Mouse (Mus musculus) brain, embryonic 14.5 days (tissue): ENCODE results near the gene Ramac. TPM values are rescaled to one million over a fixed set of nuclear protein-coding genes. Genes with fewer than 3 reads are reported as not detected.

ENCODE experiments used
- DNase-seq: peaks from one replicate; pipeline ENCODE4 v3.0.0-alpha.2; 2011; ENCODE audit warnings: low read depth
- CTCF ChIP-seq: fragments of 200-500 bp; IDR thresholded peaks from 2 replicates; pipeline ENCODE4 v1.5.1; 2012; ENCODE audit warnings: inconsistent platforms, mild to moderate bottlenecking, moderate library complexity, borderline replicate concordance; ENCODE audit not compliant: insufficient read depth, insufficient read length; ENCODE audit errors: extremely low read depth
- POLR2A ChIP-seq: fragments of 200-500 bp; IDR thresholded peaks from 2 replicates; pipeline ENCODE4 v1.6.1; 2012; ENCODE audit warnings: mild to moderate bottlenecking, inconsistent platforms, borderline replicate concordance; ENCODE audit not compliant: poor library complexity, insufficient read depth, insufficient read length, severe bottlenecking; ENCODE audit errors: extremely low read depth
- polyA plus RNA-seq: library from polyadenylated mRNA; depleted of rRNA; stranded (reverse); fragments of >200 nt; gene quantifications from 2 replicates; pipeline ENCODE4 v1.2.3, GENCODE M21; 2012; rRNA removed

Ramac gene
- polyA plus RNA-seq, 1 experiment = 59.7 TPM

DNA sequence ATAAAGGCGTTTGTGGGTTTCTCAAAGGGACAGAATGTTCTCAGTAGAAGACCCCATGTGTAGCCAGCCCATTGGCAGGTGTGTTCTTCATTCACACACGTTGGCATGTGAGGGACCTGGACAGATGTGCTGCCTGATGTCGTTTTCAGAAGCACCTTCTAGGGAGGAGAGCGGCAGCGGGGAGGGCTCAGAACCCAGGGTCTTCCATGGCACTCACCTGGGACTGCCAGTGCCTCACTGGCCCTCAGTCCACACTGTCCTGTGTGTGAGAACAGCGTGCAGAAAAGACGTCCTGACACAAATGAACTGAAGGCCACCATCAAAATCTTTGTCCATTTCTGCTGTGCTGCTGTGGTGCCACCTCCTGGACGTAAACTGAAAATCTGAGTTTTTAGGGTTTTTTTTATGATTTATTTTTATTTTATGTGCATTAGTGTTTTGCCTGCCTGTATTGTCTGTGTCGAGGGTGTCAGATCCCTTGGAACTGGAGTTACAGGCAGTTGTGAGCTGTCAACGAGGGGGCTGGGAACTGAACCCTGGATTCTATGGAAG is 15.0 kb downstream of the Ramac start:
- peak; percentile 37 for DNase-seq
- no peak for TF ChIP-seq POLR2A
- peak; percentile 44; the same call in 1 of the 2 replicates for TF ChIP-seq CTCF

DNA sequence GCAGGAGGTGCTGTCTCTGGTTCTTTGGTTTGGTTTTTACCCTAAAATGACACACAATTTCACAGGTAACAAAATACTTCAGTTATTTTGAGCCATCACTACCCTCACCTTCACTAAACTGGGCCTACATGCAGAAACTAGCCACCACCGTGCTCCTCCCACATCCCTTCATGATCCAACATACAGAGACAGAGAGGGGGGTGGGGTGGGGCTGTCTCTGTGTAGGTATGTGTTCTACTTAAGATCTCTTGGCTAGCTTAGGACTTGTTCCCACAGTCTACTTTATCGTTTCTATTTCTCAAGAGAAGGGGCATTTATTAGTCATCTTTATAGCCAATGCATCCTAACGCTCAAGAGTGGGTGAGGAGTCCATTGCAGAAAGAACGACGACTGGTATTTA is 25.8 kb downstream of the Ramac start:
- TF ChIP-seq POLR2A (no peak), CTCF (no peak)
- peak; percentile 56 for DNase-seq

DNA sequence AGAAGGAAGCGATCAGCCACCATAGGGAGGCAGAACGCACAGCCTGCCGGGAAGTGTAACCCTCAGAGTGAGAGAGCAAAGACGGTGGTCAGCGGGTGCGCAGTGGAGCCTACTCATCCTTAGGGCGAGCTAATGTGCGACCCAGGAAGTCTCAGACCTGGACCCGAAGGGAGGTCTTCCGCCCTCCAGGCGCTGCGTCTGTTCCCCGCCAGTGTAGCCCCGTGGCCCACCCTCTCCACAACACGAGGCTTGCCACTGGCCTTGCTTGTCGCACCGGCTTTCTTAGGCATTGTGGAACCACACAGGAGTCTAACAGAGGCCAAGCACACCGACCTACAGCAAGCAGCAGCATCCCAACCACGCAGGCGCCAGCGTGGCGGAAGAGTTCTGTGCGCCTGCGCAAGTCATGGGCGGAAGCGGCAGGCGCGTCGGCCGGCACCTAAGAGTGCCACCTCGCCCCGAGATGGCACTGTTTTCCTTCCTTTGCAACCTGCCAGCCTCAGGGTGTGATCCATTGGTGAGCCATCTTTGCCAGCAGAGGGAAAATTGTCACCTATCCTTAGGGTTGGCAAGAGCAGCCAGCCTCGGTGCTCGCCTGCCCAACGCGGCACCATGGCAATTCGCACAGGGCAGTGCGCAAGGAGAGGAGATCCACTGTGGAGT is 26.5 kb downstream of the Ramac start, which contains the start of gene 3110040N11Rik:
3110040N11Rik (minus strand) TSS at position 384 of the 663 bp plus-strand sequence.
- TF ChIP-seq CTCF (peak; percentile 50), POLR2A (peak; percentile 70; the same call in 1 of the 2 replicates)

DNA sequence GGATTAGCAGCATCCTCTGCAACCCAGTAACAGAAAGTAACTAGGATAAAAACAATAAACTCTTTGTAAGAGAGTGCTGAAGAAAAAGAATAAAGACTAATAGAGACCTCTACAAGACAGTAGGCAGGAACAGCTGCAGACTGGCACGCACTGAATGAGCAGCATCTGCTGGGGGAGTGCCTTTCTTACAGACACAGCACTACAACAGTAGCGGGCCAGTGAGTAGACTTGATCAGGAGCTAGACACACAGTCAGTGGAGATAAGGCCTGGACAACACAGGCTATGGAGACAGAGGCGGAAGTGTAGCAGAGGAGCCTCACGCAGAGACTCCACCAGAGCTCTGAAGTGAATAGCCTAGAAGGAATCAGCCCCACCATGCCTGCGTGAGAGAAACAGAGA is 43.3 kb downstream of the Ramac start:
- TF ChIP-seq POLR2A = no peak
- TF ChIP-seq CTCF = no peak
- DNase-seq = peak; percentile 61

More for the DNA sequence above, 26.5 kb downstream of the Ramac start, which contains the start of gene 3110040N11Rik:
- DNase-seq = peak; percentile 98

Other genes starting within 250 kb of the Ramac start
- gene Fsd2, start 196.0 kb upstream of the Ramac start, polyA plus RNA-seq = 0.14 and 0.18 TPM in 2 replicates
- 14.9 and 16.1 TPM in 2 replicates for gene Whamm, start 191.7 kb upstream of the Ramac start, polyA plus RNA-seq
- gene Homer2, start 55.4 kb upstream of the Ramac start, polyA plus RNA-seq = 12.9 and 17.1 TPM in 2 replicates
- 38.1 and 50.0 TPM in 2 replicates for gene 3110040N11Rik, start 26.6 kb downstream of the Ramac start, polyA plus RNA-seq
- gene Btbd1, start 66.5 kb downstream of the Ramac start, polyA plus RNA-seq = 79.3 and 82.9 TPM in 2 replicates
- gene Gm10160, start 92.9 kb downstream of the Ramac start, polyA plus RNA-seq = not detected in 2 replicates
- gene Tm6sf1, start 96.1 kb downstream of the Ramac start, polyA plus RNA-seq = 16.7 and 19.0 TPM in 2 replicates
- 57.6 and 82.6 TPM in 2 replicates for gene Hdgfl3, start 171.5 kb downstream of the Ramac start, polyA plus RNA-seq
- 0.26 and 0.56 TPM in 2 replicates for gene Bnc1, start 229.4 kb downstream of the Ramac start, polyA plus RNA-seq